Mouse (Mus musculus) CD8-positive naive resting alpha-beta T cell, adult 2 months (primary cell): ENCODE results near the gene Vti1a.

Experiments
- DNase-seq, 2 experiments: peaks; one replicate each; pipeline ENCODE4 v3.0.0; 2022; ENCODE audit warnings: low read depth in 2 of 2, low spot score in 2 of 2

Gene Vti1a

DNA sequence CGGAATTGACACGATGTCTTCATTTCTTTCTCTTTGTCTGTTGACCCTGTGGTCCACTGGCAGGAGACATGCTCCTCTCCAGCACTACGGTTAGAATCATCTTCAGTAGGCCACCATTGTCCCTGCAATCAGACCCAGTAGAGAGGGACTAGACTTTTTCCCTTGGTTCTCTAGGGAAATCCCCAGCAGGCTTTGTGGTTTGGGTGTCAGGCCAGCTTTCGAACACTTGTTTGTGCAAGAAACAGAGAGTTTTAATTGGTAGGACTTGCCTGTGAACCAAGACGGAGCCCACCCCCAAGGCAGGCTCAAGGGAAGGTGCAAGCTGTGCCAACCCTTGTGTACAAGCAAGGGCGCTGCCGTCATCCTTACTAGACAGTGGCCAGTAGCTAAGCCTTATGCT lies 302.5 kb downstream of the Vti1a start:
- no peak for DNase-seq

DNA sequence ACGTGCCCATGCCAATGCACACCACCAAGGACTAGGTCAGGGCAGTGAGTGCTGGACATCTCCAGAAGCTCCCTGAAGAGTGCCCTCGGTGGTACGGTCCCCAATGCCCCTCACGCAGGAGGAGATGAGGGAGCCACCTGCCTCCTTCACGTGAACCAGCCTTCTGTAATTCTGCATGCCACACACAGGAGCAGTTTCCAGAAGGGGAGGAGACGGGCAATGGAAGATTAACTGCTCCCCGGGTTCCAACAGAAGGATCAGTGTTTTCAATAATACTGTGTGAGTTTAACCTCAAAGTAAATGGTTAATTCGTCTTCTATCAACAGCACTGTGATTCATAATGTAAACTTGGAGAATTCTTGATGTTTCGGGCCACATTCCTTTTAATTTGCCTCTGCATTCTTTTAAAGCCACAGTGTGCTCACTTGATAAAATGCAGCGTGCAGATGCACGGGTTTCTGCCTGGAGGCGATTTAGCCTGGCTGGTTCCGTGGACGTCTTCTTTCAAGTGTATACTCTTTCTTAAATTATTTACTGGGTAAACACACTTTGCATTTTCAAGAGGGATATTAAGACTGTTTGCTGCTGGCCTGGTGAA lies 304.4 kb downstream of the Vti1a start:
- no peak for DNase-seq

DNA sequence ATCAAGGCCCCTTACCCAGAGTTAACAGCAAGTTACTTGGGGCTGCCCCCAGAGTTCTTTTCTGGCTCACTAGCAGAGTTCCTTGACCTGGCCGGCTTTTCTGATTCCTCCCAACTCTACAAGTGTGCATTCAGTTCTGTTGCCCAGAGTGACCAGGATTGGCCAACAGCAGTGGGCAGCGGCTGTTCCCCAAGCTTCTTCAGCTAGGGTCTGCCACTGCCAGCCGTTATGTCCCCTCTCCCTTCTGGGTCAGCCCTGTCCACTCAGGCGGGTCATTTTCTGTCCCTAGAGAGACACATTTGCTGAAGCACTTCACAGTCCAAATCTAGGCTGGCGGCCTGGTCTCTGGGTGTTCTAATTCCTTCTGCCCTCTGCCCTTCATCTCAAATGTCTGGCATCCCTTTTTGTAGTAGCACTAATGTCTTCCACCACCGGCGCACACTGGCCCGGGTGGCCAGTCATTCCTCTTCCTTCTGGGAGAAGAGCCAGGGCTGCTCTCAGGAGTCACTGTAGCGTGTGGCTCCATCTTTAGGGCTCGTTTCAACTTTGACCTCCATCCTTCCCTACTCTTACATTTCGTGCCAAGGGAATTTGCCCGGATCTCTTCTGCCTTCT lies 305.0 kb downstream of the Vti1a start:
- no peak for DNase-seq

DNA sequence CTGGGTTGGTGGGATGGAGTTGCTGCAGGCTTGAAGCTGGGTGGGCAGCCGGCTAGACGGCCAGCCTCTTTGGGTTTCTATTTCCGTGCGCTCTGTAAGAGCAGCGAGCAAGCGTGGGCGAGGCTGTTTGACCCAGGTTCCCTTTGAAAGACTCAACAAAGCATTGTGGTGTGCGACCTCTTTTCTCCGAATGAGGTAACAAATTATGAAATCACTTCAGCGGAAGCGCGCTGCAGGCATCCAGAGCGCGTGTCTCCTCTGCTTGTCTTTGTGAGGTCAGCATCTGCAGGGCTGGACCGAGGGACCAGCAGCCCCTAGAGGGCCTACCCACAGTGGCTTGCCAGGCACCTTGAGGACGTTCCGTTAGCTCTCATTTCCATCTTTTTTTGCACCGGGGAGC lies 306.7 kb downstream of the Vti1a start:
- DNase-seq, result no peak

DNA sequence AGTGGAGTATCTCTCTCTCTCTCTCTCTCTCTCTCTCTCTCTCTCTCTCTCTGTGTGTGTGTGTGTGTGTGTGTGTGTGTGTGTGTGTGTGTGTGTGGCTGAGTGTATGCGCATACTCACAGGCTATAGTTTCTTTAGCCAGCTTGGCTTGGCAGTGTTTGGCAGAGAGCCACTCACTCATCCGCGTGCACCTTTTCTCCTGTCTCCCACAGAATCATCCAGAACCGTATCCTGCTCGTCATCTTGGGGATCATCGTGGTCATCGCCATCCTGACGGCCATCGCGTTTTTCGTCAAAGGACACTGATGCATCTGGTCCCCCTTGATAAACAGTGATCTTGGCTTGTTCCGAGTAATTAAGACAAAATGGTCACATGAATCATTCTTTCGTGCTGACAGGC lies 307.5 kb downstream of the Vti1a start:
- no peak for DNase-seq

DNA sequence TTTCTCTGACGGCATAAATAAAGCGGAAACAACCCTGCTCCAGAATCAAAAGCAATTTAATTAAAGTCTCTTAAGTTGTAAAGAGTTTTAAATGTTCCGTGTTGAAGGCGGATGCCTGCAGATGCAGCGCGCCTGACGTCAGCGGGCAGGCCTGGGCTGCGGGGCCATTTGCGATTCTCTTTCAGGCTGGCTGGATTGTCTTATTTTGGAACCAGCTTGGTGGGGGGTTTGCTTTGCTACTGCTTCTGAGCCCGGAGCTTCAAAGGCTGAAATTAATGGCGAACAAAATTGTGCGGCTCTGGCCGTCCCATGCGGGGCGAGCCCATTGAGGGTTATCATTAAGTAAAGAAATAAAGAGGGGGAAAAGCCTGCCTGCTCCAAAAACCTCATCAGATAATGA lies 310.4 kb downstream of the Vti1a start:
- DNase-seq, result no peak

DNA sequence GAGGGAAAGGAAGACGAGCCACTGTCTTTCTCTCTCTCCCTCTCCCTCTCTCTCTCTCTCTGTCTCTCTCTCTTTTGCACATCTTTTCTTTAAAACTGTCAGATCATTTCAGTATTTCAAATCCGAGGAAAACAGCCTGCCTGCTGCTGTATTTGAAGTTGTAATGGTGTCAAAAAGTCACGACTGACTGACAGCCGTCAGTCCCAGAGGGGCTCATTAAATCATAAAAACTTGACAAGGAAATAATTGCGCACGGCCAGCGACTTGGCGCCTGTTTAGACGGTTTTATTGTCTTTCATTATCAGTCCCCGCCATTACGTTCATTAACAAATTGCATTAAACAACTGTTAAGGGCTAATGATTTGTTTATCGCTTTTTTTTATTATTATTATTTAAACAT lies 310.9 kb downstream of the Vti1a start:
- no peak for DNase-seq

DNA sequence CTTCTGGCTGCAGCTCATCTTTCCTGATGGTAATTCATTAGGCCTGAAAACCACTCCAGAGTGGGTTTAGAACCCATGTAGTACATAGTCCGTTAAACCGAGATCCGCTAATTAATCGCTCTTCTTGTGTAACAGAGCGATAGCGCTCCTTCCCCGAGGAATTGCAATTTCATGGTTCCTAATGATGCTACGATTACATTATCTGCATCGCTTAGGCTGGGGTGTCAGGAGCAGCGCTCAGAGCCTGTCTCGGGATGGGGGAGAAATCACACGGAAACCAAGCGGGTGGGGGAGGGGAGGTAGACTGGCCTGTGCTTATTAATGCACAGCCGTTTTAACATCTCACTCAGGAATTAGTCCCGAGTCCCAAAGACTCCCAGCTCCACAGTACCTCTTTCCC lies 319.4 kb downstream of the Vti1a start:
- no peak for DNase-seq

DNA sequence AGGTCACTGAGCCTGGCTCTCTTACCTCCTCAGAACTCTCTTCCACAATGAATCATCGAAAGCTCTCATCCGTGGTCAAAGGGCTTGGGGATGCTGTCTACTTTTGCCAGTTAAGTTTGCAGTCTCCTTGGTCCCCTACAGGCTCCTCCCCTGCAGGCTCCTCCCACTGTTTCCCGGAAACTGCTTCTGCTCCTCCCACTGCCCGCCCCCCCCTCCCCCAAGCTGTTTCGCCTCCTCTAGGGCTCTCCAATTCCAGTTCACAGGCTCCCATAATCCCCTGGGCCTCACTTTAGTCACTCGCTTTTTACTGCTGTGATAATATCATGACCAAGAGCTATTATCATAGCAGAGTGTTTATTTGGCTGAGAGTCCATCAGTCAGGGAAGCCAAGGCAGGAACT lies 324.2 kb downstream of the Vti1a start:
- DNase-seq, result no peak

DNA sequence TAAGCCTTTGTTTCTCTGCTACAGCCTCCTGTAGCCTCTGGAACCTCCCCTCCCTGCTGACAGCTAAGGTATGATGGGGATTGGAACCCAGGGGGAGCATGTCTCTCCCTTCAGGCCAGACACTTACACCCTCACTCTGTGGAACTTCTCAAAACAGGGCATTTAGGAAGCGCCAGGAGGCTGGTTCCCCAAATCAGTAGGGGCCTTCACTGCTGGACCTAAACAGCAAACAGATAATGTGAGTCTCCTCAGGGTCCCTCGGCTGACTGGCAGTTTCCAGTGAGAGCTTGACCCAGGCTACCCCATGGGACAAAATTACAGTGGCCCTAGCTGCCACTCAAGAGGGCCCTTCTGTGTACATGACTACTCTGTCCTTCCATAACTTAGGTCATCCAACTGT lies 325.8 kb downstream of the Vti1a start:
- DNase-seq, result no peak

DNA sequence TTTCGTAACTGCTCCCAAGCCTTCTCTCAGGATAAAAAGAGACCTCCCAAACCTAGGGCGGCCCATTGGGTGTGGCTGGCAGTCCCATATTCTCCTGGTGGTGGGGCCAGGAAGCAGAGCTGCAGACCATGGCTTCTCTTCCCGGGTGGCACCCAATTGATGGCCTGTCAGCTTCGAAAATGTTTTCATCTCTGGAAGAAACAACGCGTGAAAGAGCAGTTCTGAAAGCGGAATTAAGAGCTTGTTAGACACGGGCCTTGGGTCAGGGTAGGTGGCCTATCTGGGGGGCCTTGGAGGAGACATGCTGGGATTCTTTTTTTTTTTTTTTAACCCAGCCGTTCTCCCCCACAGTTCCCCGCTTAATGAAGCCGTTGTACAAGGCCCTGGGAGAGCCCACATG lies 326.3 kb downstream of the Vti1a start:
- DNase-seq, result no peak

DNA sequence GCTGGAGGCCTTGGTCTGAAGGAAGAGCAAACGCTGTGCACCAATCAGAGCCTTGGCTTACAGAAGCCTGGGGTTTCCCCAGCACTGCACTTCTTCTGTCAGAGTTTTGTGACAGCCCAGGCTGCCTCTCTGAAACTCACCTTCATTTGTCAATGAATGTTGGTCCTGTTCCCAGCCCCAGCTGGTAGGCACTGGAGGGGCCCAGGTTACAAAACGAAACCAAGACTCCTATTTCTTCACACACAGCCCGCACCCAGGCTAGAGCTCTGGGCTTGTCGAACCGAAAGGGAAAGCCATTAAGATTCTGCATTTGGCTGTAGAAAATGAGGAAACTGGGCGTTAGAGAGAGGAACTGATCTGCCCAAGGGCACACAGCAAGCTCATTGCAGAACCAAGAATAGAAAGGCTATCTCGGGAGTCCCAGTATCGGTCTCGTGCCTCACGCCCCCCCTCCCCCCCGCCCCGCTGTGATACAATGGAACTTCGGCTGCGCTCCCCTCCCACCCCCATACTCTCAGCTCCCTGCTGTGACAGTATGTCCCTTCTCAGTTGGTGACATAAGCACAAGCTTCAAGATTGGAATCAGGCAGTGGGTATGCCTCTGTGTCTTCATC lies 327.3 kb downstream of the Vti1a start:
- no peak for DNase-seq

DNA sequence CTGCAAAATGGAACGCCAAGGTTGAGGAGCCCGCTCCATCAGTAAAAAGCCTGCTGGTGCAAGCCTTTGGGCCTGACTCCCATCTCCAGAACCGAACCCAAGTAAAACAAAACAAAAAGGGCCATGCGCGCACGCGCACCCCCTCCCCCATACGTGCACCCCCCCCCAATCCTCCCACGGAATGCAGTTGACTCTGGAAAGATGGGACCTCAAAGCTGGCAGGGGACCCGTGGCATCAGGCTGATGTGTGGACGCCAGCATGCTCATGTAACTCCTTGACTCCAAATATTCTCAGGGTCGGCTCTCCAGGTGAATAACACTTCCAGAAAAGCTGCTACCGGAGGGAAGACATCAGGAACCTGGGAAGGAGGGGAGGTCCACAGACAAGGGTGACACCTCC lies 327.8 kb downstream of the Vti1a start:
- DNase-seq, result no peak

DNA sequence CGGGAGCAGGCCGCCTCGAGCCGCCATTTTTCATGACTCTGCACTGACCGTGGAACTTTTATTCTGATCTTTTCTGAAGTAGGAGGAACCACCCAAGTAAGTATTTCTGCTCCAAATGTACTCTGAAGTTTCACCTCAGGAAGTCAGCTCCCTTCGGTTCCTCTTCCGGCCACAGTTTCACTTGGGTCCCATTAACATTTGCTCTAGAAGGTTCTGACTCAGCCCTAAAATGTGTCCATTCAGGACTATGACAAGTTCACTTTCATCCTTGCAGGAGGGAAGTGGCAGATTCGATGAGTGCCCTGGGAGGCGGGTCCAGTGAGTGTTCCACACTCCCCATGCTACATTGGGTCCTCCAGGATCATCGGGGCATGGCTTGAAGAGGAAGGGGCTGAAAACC lies 333.3 kb downstream of the Vti1a start:
- DNase-seq, result no peak

DNA sequence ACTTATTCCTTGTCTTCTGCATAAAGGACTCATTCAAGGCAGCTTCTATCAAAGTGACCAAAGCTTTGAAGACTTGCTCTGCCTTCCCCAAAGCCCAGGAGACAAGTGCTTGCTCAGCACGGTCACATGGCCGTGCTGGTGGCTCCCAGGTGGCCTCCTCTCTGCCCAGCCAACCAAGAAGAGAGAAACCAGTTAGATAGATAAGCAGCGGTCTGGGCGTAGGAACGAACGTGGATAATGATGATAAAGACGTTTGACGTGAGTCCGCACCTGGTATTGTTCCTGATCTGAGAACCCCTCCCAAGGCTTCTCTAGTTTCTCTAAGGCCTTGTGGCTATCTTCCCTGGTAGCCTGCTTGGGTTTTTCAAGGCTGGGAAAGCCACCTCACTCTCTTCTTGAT lies 334.9 kb downstream of the Vti1a start:
- no peak for DNase-seq

DNA sequence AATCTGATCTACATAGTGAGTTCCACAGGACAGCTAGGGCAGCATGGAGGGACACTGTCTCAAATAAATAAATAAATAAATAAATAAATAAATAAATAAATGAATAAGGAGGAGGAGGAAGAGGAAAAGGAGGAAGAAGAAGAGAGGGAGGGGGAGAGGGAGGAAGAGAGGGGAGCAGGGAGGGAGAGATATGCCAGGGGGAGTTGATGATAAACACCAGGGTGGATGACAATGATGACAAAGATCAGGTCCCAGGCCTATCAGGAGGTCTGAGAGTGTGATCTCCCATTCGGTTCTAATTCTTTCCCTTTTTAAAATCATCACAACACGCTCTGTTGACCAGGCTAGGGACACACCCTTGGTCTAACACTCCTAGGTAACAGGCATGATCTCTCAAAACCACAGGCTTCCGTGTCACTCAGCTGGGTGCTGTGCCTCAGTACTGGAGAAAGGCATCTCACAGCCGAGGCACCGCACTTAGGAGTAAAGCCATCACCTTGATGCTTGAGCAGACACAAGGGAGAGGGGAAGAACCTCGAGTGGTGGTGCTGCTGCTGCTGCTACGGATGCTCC lies 336.7 kb downstream of the Vti1a start:
- DNase-seq, result no peak

DNA sequence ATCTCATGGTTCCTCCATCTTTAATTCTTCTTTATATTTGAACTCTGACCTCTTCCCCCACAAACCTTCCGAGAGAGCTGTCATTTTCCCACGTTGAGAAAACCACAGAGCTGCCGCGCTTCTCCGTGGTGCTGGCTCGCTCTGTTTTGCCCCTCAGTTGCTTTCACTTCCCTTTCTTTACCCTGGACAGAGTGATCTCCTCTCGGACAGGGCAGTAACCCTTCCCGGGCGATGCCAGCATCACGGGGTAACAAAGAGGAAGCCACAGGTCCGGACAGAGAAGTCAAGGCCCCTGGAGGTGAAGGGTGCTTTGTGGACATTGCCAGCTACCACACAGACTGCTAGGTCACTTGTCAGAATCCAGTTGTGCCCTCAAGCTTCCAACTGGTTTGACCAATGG lies 344.1 kb downstream of the Vti1a start:
- no peak for DNase-seq

DNA sequence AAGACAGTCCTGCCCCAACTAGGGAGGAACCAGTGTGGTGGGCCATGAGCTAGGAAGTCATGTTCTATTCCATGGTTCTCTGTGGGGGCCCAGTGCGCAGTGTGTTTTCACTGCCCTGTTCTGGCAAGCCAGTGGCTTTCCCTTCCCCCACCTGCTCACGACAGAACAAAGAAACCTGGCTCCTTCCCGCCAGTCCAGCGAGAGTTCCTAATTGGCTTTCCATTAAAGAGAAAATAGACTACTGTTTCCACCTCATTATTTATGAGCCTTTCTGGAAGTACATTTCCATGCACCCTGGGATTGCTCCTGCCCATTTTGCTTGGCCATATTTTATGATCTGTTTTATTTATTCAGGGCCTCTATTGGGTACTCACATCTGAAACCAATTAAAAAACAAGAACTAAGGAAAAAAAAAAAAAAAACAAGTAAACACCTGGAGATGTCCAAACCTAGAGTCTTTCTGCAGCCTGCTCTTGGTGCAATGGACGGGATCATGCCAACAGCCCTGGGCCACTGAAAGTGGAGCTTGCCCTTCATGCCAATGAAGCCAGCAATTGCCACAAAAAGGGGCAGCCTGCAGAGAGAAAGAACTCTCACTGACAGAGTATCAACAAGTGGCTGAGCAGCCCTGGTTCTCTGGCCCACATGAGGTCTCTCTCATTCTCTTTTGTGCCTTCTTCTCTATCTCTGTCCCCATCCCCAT lies 346.6 kb downstream of the Vti1a start:
- no peak for DNase-seq

DNA sequence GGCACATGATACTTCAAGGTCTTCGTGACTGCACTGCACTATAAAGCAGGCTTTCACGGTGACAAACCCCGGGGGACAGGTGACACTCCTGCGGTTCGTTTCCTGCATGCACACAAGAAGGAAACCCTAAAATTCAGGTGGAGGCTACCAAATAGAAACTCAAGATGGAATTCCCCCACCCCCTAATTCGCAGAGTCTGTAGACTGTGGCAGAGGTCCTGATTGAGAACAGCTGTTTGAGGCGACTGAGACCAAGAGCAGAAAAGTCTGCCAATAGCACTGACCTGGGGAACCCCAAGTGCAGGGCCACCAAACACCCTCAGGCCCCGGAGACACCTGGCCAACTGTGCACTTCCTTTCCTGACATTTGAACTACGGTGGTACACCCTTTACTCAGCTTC lies 351.7 kb downstream of the Vti1a start:
- DNase-seq, result no peak

DNA sequence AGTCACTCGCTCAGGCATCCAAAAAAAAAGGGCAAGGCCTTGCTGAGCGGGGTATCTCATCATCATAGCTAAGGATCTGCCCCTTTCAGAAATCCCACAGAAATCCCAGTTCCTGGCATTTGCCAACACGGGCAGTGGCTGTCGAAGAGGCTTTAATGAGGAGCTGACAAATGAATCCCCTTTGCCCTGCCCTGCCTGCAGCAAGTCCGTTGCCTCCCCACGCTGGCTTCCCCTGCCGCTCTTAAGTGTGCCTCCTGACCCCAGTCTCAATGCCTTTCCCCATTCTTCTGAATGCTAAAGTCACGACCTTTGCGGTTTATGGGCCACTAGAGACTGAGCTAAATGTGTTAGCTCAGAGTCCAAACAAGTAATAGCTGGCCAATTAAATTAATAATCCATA lies 352.8 kb downstream of the Vti1a start:
- DNase-seq, result no peak
